Mouse (Mus musculus) right cerebral cortex, postnatal 4 days (tissue): ENCODE measurements around the gene 2410137M14Rik.

Experiments
- DNase-seq: peaks from one replicate; pipeline ENCODE4 v3.0.0-alpha.2; 2022

Gene 2410137M14Rik

DNA sequence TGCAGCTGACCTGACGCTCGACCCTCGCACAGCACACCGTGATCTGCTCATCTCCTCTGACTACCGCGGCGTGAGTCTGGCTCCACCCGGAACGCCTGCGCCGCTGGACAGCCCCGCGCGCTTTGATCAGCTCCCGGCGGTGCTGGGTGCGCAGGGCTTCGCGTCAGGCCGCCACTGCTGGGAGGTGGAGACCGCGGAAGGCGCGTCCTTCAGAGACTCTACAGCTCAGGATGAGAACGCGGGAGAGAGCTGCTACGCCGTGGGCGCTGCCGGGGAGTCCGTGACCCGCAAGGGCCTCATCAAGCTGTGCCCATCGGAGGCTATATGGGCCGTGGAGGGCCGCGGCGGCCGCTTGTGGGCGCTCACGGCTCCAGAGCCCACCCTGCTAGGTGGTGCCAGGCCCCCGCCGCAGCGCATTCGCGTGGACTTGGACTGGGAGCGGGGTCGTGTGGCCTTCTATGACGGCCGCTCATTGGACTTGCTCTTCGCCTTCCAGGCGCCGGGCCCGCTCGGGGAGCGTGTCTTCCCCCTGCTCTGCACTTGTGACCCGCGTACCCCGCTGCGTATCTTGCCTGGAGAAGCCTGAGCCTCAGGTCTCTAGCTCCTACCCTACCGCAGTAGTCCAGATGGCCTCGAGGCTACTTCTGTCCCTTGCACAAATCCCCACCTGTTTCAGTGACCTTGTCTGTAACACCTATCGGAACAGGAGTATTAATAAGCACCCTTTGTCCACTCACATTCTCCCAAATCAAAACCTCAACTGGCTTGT, 33.8 kb downstream of the 2410137M14Rik start:
- DNase-seq: peak; percentile 69

DNA sequence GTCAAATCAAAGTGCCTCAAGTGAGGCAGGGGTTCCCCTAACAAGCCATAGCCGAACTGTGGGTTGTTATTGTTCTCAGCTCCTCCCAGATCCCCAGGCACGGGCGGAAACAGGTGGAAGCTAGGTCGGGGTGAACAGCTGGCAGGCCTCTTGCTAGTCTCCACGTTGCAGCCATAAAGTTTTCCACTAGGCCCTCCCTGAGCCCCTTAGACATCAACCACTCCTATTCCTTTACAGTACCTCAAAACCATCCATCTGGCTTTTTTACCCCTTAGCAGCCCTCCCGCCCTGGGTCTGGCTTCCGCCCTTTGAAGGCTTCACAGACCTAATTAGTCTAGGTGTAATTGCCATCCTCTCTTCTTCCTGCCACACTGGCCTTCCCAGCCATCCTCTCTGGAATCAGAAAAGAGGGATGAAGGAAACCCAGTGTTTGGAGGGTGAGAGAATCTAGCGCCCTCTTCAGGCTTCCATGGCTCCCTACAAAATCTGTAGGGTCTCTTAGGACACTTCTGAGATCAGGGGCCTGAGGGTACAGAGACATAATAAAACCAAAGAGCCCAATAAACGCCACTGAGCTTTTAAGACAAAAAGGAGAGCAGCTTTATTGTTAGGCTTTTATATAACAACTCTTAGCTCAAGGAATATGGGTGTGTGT, 36.8 kb downstream of the 2410137M14Rik start:
- no peak for DNase-seq

DNA sequence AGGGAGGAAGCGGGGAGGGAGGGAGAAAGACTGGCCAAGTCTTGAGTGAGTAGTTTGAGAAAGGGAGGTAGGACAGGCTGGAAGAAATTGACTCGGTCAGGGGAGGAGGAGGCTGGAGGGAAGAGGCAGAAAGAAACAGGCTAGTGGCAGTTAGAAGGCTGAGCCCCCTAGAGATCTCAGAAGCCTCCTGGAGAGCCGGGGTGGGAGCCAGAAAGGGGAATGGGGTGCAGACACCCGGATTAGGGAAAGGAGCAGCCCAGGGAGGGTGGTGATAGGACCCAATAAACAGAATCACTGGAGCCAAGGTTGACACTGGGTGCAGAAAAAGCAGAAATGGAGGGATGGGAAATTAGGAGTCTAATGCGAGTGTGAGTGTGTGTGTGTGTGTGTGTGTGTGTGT, 37.3 kb downstream of the 2410137M14Rik start:
- DNase-seq: no peak

DNA sequence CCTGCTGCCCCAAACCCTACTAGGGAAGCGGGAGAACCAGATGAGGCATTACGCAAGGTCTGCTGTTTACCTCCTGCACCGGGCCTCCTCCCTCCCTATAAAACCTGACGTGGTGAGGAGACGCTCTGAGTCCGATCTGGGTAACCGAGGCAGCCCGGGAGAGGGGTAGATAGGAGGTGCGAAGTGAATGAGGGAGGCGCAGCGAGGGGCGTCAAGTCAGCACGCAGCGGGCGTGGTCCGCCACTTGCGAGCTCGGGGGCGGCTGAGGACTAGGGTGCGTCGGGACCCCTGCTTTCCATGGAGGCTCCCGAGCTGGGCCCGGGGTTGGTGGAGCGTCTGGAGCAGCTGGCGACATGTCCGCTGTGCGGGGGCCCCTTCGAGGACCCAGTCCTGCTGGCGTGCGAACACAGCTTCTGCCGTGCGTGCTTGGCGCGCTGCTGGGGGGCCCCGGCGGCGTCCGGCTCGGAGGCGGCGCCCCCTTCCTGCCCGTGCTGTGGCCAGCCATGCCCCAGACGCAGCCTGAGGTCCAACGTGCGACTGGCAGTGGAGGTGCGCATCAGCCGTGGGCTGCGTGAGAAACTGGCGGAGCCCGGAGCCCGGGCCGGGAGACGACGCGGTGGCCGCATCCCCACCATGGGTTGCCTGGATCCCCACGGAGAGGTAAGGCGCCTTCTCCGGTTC, 38.1 kb downstream of the 2410137M14Rik start, which contains the start of gene Rnf39:
TSS of gene Rnf39 (plus strand) at position 128 of the 681 bp plus-strand sequence.
- DNase-seq: peak; percentile 21

DNA sequence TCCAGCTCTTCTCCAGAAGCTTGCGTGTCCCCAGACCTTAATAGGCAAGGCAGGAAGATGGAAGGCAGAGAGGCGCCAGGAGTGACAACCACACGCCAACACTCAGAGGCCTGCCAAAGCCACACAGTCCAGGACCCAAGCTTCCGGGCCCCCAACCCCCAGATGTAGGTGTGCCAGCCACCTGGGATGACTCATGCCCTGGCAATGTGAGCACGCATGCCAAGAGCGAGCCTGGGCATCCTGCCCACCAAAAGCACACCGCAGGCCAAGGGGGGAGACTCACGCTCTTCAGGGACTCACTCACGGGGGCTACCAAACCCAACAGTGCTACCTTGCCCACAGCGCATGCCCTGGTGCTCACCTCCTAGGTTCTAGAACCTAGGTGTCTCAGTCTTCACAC, 38.6 kb downstream of the 2410137M14Rik start:
- DNase-seq: peak; percentile 21

DNA sequence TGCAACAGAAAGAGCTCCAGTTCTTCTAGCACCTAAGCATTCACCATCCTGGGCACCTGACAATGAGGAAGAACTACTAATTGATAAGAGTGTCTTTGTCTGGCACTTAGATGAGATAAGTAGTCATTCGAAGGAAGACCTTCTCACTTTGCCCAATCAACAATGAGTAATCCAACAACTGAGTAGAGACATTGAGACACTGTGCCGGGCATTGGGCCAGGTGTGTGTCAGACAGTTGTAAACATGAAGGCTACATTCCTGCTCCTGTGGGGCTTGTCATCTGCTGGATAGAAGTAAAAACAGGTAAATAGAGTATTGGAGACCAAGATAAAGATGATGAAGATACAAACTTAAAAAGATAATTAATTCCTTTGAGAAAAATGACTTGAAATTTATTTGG, 43.0 kb downstream of the 2410137M14Rik start:
- no peak for DNase-seq

DNA sequence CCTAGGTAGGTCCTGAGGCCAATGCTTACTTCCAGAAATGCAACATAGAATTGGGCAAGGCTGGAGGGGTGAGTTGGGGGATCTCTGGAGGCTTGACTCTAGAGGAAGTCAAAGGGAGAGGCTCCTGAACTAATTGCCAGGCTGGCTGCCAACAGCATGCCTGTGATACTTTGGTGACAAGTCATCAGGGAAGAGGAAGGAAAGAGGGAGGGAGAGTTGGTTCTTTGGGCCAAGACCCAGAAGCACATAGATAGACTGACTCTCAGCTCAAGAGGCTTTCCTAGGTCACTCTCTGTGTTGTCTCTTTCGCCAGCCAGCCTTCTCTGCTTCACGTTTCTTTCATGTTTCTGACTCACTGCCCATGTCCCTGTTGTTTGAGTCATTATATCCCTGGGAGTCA, 49.2 kb downstream of the 2410137M14Rik start:
- DNase-seq: no peak

DNA sequence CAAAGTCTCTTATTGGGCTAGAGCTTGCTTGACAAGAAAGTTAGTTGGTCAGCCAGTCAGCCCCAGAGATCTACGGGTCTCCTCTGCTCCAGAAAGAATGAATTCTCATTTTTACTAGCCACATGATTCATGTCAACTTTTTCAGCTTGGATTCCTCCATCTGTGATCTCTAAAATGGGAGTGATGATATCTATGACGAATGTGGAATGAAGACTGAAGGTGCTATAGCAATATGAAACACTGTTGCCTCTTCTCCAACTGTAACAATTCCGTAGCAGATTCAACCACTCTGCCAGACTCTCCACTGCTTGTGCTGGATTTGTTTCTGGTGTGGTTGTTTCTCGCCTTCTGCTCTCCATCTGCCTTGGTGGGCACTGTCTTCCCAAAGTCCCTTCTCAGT, 49.9 kb downstream of the 2410137M14Rik start:
- no peak for DNase-seq

DNA sequence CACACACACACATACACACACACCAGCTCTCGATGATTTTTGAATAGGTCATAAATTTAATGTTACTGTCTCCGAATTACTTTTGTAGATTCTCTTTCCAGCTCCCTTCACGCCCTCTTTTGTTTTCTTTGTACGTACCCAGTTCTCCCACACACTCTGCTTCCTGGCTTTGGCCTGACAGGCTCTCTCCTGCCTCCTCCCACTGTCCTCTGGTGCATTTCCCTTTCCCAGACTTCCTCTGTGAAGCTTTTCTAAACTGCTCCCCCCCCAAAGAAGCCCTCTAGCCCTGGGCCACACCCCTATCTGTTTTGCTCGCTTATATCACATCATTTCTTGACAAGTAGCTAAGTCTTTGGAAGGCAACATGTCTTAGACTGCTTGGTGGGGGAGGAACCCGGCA, 50.8 kb downstream of the 2410137M14Rik start:
- no peak for DNase-seq

DNA sequence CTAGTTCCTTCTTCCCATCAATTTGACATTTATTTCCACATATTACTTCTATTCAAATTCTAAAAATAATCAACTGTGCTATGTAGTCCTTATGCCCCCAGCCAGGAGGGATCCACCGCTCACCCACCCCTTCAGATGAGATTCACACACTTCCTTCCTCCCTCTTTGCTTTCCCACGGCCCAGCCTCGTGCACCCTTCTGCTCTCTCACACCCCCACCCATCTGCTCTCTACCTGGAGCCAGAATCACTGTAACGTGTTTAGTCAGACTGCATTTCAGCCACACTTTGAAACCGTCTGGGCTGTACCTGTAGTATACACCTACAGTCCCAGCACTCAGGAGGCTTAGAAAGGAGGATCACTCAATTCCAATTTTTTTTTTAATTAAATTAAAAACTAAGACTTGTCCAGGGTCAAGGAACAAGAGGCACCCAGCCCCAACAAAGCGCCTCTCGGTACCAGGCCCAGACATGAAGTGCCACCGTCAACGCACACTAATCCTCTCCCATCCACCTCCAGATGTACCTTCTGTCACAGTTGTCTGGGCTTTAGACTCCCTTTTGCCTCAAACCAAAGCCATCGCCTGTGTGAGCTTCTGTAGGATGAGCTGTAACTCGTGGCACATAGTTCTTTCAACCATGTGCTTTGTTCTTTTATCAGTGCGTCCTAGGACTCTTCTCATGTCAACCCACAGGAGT, 51.7 kb downstream of the 2410137M14Rik start:
- DNase-seq: no peak
